Mouse (Mus musculus) left cerebral cortex, adult 18-20 months (tissue): ENCODE data around the gene Cdc25a. TPM values are rescaled to one million over a fixed set of nuclear protein-coding genes. Genes with fewer than 3 reads are reported as not detected.
A peak's percentile ranks its signal among the peaks of the same experiment; 100 is the strongest.

Source experiments
- DNase-seq, 2 experiments: peaks; one replicate each; pipeline ENCODE4 v3.0.0; 2021 to 2022; ENCODE audit warnings: low spot score in 2 of 2, mixed read lengths in 1 of 2
- microRNA-seq, 2 experiments: library from miRNA; unstranded; fragments of <30 nt; microRNA quantifications; one replicate each; pipeline ENCODE4 v1.2.0; 2021
- total RNA-seq, 2 experiments: library from RNA; stranded (reverse); gene quantifications; 2 replicates each; pipeline ENCODE4 v1.2.3; 2021

Gene Cdc25a
- total RNA-seq, 2 experiments from 2014 or later = 5.4 to 6.6 TPM

DNA sequence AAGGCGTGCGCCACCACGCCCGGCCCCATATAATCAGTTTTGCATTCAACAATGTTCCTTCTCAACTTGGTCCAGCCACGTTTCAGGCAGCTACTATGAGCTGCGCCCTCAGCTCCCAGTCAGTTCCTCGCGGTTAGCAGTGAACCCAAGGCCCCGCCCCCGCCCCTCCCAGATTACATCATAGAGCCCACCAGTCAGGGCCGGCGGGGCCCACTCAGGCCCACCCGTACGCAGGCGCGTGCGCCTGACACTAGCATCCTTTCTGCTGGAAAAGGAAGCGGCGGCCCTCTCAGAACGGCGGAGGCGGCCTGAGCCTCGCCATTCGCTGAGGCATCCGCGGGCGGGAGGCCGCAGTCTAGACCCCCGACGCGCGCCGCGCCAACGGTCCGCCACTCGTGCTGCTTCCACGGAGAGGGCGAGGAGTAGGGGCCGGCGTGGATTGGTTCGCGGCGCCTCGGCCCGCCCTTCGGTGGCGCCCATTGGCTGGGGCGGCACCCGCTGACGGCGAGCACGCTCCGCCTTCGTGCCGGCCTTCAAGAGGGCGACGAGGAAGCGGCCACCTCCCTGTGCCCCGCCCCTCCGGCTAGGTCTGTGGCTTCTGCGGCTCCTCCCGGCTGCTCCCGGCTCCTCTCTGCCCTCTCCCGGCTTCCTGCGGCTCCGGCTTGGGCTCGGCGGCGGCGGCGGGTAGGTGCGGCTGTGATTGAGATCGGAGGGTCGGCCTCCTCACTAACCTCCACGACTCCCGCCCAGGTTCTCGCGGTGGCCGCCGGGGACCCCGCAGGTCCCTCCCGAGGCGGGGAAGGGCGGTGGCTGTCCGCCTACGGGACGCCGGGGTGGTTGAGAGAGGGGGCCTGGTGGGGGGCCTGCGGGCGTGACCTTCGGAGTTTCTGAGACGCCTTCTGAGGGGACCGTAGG is 56.1 kb downstream of the Cdc25a start, which contains the start of gene Map4:
TSS of gene Map4 (plus strand) at position 204 of the 915 bp plus-strand sequence.
- peak; percentile 96 to 99 for DNase-seq

DNA sequence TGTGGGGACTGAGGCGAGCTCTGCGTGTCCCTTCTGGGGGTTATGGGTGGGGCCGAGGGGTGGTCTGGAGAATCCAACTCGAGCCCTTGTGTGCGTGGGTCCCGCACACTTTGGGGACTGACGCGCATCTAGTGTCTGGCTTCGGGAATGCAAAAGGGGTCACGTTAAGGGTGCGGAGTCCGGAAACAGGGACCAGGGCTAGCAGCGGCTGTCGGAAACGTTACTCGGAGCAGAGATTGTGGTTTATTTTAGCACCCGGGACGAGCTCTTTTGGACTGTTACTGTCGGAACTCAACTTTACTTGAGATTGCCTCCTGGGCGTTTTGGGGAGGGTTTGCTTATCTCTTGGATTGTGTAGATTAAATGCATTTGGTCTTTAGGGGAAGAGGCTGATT is 57.0 kb downstream of the Cdc25a start:
- peak; percentile 15 to 22 for DNase-seq

DNA sequence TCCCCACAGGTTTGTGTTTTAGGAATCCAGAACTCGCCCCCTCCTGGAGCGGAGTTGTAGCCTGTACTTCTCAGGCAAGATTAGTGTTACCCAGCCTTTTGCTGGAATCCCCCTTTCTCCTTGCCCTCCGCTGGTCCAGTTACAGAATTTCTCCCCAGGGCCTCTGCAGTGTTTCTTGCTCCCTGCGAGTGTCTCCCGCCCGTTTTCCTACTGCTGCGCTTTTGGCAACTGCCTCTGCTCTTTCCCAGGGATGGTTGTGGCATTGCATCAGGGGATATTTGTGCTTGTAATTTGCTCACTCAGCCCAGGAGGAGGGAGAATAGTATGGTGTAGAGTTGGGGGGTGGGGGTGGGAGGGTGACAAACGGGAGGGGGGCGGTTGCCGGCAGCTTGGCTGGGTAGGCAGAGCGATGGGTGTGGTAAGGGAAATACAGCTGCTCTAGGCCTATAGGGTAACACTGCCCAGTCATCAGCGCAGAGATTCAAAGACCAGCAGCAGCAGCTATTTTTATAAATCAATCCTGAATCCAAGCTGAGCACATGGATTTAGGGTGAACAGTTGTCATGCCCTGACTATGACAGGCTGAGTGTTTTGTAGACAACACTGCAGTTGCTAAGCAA is 57.5 kb downstream of the Cdc25a start:
- peak; percentile 33 to 43 for DNase-seq

DNA sequence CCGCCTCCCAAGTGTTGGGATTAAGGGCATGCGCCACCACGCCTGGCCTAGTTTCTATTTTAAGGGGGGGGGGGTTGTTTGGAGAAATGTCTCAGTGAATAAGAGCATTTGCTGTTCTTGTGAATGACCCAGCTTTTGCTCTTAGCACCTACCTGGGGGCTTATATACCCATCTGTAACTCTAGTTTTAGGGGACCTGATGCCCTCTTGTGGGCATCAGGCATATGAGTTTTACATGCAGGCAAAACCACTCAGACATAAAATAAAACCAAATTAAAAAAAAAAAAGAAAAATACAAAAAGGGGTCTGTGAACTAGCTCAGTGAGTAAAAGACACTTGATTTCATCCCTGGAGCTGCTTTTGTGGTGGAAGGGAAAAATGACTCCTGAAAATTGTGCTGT is 64.0 kb downstream of the Cdc25a start:
- DNase-seq = no peak

DNA sequence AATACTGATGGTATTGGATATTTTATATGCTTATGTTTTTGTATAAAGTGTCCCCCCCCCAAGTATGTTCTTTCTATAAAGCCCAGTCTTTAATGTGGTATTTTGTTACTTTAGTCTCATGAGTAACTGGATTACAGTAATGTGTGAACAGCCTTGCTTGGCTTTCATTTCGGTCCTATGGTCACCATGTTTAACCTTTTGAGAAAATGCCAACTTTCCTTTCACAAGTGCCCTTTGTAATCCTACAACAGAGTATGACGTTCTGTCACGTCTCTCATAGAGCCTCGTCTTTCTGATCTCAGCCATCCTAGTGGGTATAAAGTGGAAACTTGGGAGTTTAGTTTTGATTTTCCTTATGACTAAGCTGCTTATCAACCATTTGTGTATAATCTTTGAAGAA is 67.4 kb downstream of the Cdc25a start:
- no peak for DNase-seq

Small RNA genes within 50 kb of the gene (microRNA-seq; reads per million reads assigned to microRNA genes)
- 0.21 to 0.50 reads per million in 2 experiments for gene Mir7089

Other genes with a start within 250 kb of the Cdc25a start
- not detected for gene Fbxw24, start 249.5 kb upstream of the Cdc25a start, total RNA-seq
- not detected for gene Fbxw25, start 210.9 kb upstream of the Cdc25a start, total RNA-seq
- gene Fbxw18, start 172.9 kb upstream of the Cdc25a start, total RNA-seq = not detected
- gene Fbxw26, start 129.5 kb upstream of the Cdc25a start, total RNA-seq = not detected
- gene Fbxw27, start 84.9 kb upstream of the Cdc25a start, total RNA-seq = not detected
- gene Spink8, start 63.3 kb upstream of the Cdc25a start, total RNA-seq = 1 to 10 TPM; 2.3 to 4.3 TPM
- gene Nme6, start 42.8 kb upstream of the Cdc25a start, total RNA-seq = 10 to 100 TPM in 1 of 2 experiments, 1 to 10 TPM in 1; 7.3 to 10.1 TPM
- under 1 TPM in 1 of 2 experiments, not detected in 1; 0.51 TPM for gene Camp, start 26.0 kb upstream of the Cdc25a start, total RNA-seq
- gene Map4, start 55.9 kb downstream of the Cdc25a start, total RNA-seq = 100 to 1,000 TPM; 375 to 386 TPM
- 10 to 100 TPM; 69.0 to 72.1 TPM for gene Smarcc1, start 242.1 kb downstream of the Cdc25a start, total RNA-seq
- gene Dhx30, start 242.3 kb downstream of the Cdc25a start, total RNA-seq = 100 to 1,000 TPM; 168 to 171 TPM